Mouse (Mus musculus): ENCODE measurements at regions not wholly inside any gene's neighbourhood (a gene's known extent, or its start where the extent isn't known, plus 50 kb on each side); places are given as distances from the start of the nearest gene placed in this dataset.

GRCm38 (mm10) chr12:11981743-11982142, 280.2 kb upstream of the Fam49a start:
- ATAC-seq (ENCODE audit: low TSS enrichment): no peak

- ATAC-seq (ENCODE audit: low TSS enrichment): peak; percentile 99
Measured at GRCm38 (mm10) chr12:11993513-11993912, 268.4 kb upstream of the Fam49a start.

- peak; percentile 91 for ATAC-seq (ENCODE audit: low TSS enrichment)
Measured at GRCm38 (mm10) chr12:11999199-11999598, 262.7 kb upstream of the Fam49a start.

- ATAC-seq (ENCODE audit: low TSS enrichment): no peak
Measured at GRCm38 (mm10) chr12:12002414-12002813, 259.5 kb upstream of the Fam49a start.

GRCm38 (mm10) chr12:12010592-12010991, 251.3 kb upstream of the Fam49a start:
- no peak for ATAC-seq (ENCODE audit: low TSS enrichment)

- peak; percentile 100 for ATAC-seq (ENCODE audit: low TSS enrichment)
Measured at GRCm38 (mm10) chr12:12023819-12024470, 238.0 kb upstream of the Fam49a start.

GRCm38 (mm10) chr12:12030039-12030550, 231.8 kb upstream of the Fam49a start:
- no peak for ATAC-seq (ENCODE audit: low TSS enrichment)

- ATAC-seq (ENCODE audit: low TSS enrichment): peak; percentile 62; the same call in 1 of the 2 replicates
Measured at GRCm38 (mm10) chr12:12034521-12034920, 227.4 kb upstream of the Fam49a start.

- ATAC-seq (ENCODE audit: low TSS enrichment): no peak
Measured at GRCm38 (mm10) chr12:12039217-12039616, 222.7 kb upstream of the Fam49a start.

- no peak for ATAC-seq (ENCODE audit: low TSS enrichment)
Measured at GRCm38 (mm10) chr12:12062215-12062614, 199.7 kb upstream of the Fam49a start.

GRCm38 (mm10) chr12:12063910-12064309, 198.0 kb upstream of the Fam49a start:
- peak; percentile 94 for ATAC-seq (ENCODE audit: low TSS enrichment)

- ATAC-seq (ENCODE audit: low TSS enrichment): peak; percentile 92
Measured at GRCm38 (mm10) chr12:12064395-12064794, 197.5 kb upstream of the Fam49a start.

- ATAC-seq (ENCODE audit: low TSS enrichment): peak; percentile 69
Measured at GRCm38 (mm10) chr12:12088338-12088737, 173.6 kb upstream of the Fam49a start.
